Mouse (Mus musculus) erythroblast, adult 5-6 weeks (primary cell): Measurements from ENCODE around the gene Nhsl2. TPM values are rescaled to one million over a fixed set of nuclear protein-coding genes. Genes with fewer than 3 reads are reported as not detected.
A peak's percentile ranks its signal among the peaks of the same experiment; 100 is the strongest.

ENCODE experiments used
- ATAC-seq: replicated peaks from 2 replicates; pipeline ENCODE4 v1.8.0; 2016; ENCODE audit warnings: moderate number of reproducible peaks, mild to moderate bottlenecking, moderate TSS enrichment, inconsistent platforms; ENCODE audit not compliant: poor library complexity, low FRiP score, severe bottlenecking
- total RNA-seq, 2 experiments: library from RNA; stranded (forward) in 1 of 2; stranded (reverse) in 1 of 2; fragments of 150-400 nt in 1 of 2; fragments of 200-764, 138-1000 nt in 1 of 2; gene quantifications; 2 replicates each; pipeline versions ENCODE4 v1.2.3 to v1.2.4; 2015 to 2017; ENCODE audit warnings: low replicate concordance in 2 of 2

The Nhsl2 gene
- total RNA-seq, 2 experiments from 2014 or later: 5.8 to 31.3 TPM

- no peak for ATAC-seq
Observed at GRCm38 (mm10) chrX:102033566-102033965, 184.4 kb downstream of the Nhsl2 start.

GRCm38 (mm10) chrX:102035671-102036070, 186.5 kb downstream of the Nhsl2 start:
- ATAC-seq: no peak

- no peak for ATAC-seq
Observed at GRCm38 (mm10) chrX:102036866-102037361, 187.7 kb downstream of the Nhsl2 start.

GRCm38 (mm10) chrX:102037506-102037905, 188.3 kb downstream of the Nhsl2 start:
- ATAC-seq: no peak

- no peak for ATAC-seq
Observed at GRCm38 (mm10) chrX:102041562-102041961, 192.4 kb downstream of the Nhsl2 start.

GRCm38 (mm10) chrX:102042386-102042785, 193.2 kb downstream of the Nhsl2 start:
- no peak for ATAC-seq

GRCm38 (mm10) chrX:102050552-102050951, 201.4 kb downstream of the Nhsl2 start:
- no peak for ATAC-seq

GRCm38 (mm10) chrX:102051225-102051624, 202.0 kb downstream of the Nhsl2 start:
- no peak for ATAC-seq

GRCm38 (mm10) chrX:102053371-102053770, 204.2 kb downstream of the Nhsl2 start:
- no peak for ATAC-seq

GRCm38 (mm10) chrX:102054009-102054408, 204.8 kb downstream of the Nhsl2 start:
- ATAC-seq: no peak

GRCm38 (mm10) chrX:102059437-102059836, 210.3 kb downstream of the Nhsl2 start:
- ATAC-seq: peak; percentile 82

GRCm38 (mm10) chrX:102060243-102060642, 211.1 kb downstream of the Nhsl2 start:
- no peak for ATAC-seq

GRCm38 (mm10) chrX:102060891-102061290, 211.7 kb downstream of the Nhsl2 start:
- no peak for ATAC-seq

- ATAC-seq: no peak
Observed at GRCm38 (mm10) chrX:102064062-102064461, 214.9 kb downstream of the Nhsl2 start.

GRCm38 (mm10) chrX:102065213-102065775, 216.1 kb downstream of the Nhsl2 start:
- ATAC-seq: no peak

- ATAC-seq: peak; percentile 64
Observed at GRCm38 (mm10) chrX:102066134-102066533, 216.9 kb downstream of the Nhsl2 start.

GRCm38 (mm10) chrX:102067118-102067517, 217.9 kb downstream of the Nhsl2 start:
- ATAC-seq: no peak

- ATAC-seq: no peak
Observed at GRCm38 (mm10) chrX:102068811-102069540, 219.8 kb downstream of the Nhsl2 start.

GRCm38 (mm10) chrX:102070591-102071471, 221.6 kb downstream of the Nhsl2 start, which contains the start of gene Rtl5:
TSS of gene Rtl5 (minus strand) at chrX:102071304.
- ATAC-seq: no peak

- no peak for ATAC-seq
Observed at GRCm38 (mm10) chrX:102071517-102071916, 222.3 kb downstream of the Nhsl2 start.
